Mouse (Mus musculus): ENCODE data around the gene Fnd3c2.
"Not testable (repeated sequence)": the region's sequence is repeated elsewhere in the genome, so short reads cannot be mapped to it uniquely, and the experiment has no call there.

The Fnd3c2 gene

DNA sequence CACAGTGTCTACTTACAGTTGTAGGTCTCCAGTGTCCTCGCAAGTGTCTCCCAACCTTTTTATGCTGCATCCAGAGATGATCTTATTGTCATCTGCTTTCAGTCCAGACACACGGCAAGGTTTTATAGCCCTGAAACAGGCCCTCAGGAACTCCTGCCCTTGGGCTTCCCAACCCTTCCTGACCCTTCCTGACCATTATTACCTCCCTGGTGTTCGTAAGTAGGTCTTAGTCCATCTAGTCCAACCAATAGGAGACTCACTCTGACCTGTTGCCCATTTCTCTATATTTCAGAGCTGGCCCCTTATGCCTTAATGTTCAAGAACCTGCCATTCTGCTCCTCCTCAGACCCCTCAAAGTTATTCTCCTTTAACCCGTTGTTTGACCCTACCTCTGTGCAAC lies at the start of gene Fnd3c2:
TSS of gene Fnd3c2 (minus strand) at position 101 of the 400 bp plus-strand sequence.
- no peak for DNase-seq

DNA sequence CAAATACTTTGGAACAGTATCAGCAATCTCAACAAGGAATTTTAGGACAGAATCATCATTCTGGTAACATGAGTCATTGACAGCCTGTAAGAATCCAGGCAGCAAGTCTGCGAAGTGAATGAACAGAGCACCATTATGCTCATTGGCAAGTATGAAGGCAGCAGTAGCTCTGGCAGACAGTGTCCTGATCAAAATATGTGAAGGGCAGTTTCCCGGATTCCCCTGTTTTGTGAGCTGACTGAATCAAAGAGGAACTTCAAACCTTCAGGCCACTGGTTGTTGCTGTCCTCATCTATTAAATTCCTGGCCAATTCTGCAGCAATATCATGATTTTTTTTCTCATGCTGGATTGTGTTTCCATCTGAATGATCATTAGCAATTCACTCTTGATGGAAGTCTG lies 29.3 kb upstream of the Fnd3c2 start:
- DNase-seq, result no peak

DNA sequence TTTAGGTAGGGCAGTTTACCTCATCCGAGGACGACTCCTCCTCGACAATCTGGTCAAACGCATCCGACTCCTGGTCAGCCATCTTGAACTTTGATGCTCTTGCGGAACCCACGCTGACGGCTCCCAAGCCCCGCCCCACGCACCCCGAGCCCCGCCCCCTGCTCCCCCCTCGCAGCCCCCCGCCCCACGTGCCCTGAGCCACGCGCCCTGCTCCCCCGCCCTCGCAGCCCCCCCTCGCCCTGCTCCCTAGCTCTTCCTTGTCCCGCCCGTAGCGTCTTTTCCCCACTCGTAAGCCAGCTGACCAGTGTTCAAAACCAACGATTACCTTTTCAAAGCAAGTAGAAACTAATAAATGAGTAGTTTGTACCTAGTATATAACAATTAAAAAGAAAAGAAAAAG lies 34.1 kb downstream of the Fnd3c2 start, which contains the start of gene Taf9b:
TSS of gene Taf9b (minus strand) at position 101 of the 400 bp plus-strand sequence.
- no peak for DNase-seq

DNA sequence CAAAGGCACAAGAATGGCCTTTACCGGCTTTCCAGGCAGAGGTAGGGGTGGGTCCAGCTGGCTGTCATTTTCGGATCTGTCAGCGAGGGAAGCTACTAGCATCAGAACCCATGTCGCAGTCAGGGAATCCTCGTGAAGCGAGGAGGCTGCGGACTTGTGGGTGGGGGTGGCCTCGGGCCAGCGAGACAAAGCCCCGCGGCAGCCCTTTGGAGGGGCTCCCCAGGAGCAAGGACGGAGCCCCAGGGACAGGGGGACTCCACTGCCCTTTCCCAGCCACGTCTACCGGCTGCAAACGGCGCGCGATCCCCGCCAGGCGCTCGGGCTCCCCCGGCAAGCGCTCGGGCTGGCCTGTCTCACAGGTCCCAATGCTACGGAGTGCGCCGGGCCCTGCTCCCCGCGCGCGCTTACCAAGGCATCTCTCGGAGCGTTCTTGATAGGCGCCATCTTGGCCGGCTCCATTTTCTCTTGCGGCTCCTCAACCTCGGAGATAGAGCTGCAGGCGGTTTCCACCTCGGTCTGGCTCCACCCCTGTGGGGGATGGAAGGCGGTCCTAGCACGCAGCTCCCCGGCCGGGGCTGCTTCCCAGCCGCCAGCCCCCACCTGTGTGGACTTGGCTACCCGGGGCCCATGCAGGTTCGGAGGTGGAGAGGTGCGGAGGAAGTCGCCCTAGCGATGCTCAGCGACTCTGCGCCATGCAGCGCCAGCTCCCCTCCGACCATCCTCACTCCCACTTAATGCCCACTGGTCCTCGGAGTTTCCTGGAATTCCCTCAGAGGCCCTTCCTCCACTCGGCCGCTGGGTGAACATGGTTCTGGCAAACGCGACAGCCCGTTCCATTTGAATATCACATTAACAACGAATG lies 35.8 kb downstream of the Fnd3c2 start:
- peak; percentile 81 for DNase-seq

DNA sequence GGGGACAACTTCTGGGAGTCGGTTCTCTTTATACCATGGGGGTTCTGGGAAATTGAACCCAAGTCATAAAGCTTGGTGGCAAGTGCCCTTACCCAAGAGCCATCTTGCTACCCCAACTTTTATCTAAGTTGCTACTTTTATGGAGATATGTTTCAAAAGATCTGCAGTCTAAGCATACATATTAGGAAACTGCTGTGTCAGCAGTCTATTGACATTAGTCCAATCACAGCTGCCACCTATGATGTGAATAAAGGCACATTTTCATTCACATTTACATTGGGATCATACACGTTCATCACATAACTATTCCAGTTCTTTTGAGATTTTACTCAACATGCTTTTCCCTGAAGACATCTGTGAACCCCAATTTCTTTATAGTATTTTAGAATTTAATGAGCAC lies 46.1 kb downstream of the Fnd3c2 start:
- no peak for DNase-seq

DNA sequence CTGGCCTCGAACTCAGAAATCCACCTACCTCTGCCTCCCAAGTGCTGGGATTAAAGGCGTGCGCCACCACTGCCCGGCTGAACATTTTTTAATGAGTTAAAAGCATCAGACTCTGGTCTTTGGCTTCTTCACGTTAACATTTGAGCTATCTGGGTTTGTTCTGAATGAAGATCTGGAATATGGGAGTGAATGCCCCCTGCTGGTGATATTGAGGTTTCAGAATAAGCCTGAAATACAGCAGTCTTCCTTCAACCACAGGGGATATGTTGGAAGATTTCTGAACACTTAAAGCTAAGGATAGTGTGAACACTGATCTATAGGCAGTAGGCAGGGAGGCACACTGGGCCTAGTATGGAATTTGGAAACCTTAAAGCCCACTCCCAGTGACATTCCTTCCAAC lies 56.3 kb downstream of the Fnd3c2 start:
- no peak for DNase-seq

DNA sequence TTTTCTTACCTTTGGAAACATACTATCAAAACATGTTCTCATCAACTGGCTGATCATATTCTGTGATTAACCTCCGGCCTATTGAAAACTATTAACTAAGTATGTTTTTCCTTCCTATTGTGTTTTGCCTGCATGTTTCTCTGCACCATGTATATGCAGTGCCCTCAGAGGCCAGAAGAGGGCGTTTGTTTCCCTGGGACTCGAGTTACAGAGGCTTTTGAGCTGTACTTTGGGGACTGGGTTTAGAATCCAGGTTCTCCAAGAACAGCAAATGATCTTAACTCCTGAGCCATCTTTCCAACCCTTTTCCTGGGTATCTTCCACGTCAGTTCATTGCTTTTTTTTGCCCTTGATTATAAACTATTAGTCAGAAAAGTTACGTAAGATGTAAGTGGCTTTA lies 57.9 kb downstream of the Fnd3c2 start:
- DNase-seq, result no peak

DNA sequence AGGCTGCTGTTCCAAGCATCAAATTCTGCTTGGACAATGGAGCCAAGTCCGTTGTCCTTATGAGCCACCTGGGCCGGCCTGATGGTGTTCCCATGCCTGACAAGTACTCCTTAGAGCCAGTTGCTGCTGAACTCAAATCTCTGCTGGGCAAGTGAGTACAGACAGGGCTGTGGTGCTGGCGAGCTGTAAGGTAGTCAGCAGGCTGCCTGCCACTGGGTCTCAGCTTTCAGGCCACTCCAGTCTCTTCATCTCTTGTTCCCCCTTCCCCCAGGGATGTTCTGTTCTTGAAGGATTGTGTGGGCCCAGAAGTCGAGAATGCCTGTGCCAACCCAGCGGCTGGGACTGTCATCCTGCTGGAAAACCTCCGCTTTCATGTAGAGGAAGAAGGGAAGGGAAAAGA lies 60.8 kb downstream of the Fnd3c2 start:
- DNase-seq, result not testable (repeated sequence)

DNA sequence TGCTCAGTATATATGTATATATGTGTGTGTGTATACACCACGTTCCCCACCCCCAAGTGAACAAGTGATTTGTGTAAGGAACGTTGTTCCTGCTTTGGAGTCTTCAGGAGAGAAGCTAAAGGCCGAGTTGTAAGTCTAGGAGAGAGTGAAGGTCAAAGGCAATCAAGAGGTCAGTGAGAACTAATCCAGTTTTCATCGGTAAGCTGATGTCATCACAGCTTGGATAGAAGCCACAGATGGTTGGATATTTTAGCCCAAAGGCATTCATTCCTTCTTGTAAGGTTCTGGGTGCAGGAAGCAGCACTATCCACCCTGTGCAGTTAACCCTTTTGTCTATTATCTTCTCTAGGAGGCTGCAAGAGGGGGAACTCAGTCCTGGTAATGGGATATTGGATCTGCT lies 65.1 kb downstream of the Fnd3c2 start:
- DNase-seq, result no peak

DNA sequence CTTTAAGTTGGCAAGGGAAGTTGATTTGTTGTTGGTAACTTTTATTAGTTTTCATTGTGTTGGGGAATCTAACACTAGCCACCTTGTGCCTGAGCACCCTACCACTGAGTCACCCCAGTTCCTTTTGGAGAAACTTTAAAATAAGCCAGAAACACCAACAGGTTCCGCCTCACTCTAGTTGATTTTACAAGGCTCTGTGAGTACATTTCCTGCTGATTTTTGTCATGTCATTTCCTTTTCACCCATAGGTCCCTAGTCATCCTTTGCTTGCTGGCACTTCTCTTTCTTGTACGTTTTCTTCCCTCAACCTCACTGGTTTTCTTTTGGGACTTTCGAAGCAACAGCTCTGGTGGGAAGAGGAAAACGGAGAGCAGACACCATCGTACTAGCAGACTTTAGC lies 65.8 kb downstream of the Fnd3c2 start:
- no peak for DNase-seq

DNA sequence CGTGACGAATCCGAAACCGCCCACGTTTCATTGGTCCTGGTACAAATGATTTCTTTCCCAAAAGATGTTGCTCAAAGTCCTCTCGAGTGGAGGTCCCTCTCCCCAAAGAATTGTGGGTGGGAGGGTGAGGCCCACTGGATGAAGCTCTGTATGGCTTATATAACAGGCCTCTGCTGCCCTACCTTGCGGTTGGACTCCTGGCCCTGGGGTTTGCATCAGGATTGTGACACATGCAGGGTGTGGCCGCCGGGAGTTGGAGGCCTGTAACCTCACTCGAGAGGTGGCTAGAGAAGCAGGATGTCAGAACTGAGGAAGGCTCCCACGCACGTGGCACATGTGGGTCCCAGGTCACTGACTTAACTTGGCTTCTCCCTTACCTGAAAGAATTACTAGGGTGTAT lies 67.4 kb downstream of the Fnd3c2 start:
- DNase-seq, result peak; percentile 50

DNA sequence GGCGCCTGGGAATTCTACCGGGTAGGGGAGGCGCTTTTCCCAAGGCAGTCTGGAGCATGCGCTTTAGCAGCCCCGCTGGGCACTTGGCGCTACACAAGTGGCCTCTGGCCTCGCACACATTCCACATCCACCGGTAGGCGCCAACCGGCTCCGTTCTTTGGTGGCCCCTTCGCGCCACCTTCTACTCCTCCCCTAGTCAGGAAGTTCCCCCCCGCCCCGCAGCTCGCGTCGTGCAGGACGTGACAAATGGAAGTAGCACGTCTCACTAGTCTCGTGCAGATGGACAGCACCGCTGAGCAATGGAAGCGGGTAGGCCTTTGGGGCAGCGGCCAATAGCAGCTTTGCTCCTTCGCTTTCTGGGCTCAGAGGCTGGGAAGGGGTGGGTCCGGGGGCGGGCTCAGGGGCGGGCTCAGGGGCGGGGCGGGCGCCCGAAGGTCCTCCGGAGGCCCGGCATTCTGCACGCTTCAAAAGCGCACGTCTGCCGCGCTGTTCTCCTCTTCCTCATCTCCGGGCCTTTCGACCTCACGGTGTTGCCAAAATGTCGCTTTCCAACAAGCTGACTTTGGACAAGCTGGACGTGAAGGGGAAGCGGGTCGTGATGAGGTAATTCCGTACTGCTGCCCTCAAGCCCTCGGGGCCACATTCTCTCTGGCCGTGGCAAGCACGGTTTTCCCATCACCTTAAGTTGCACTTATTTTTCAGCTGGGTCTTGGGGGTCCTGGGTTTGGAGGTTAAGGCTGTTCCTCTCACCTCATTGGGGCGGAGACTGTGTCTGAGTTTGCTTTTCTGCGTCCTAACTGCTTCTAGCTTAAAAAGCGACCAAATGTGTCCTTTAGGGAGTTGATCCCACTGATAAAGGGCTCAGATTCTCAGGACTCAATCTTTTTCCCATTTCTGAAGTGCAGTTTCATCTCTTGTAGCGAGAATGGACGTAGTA lies 68.2 kb downstream of the Fnd3c2 start, which contains the start of gene Pgk1:
TSS of gene Pgk1 (plus strand) at position 388 of the 937 bp plus-strand sequence.
- peak; percentile 89 for DNase-seq

DNA sequence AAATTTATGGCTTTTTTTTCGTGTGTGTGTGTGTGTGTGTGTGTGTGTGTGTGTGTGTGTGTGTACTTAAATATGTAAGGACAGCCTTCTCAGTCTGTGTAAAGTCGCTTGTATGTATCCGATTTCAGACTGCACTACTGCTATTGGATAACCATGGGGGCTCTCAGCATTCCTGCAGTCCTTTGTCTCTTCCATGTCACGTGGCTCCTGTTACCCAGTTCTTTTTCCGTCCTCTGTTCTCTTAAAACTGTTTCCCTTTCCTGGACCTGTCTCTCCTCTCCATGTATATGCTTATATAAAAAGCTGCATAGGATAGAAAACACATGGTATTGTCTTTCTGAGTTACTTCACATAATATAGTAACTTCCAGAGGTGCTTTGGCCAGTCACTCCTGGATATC lies 69.5 kb downstream of the Fnd3c2 start:
- peak; percentile 23 for DNase-seq

Measured in cerebellum, adult 9-10 months (tissue).